Mouse (Mus musculus) E14TG2a.4 (cell line): ENCODE data around the gene Clpb.

ENCODE experiments used
- CTCF ChIP-seq: conservative IDR thresholded peaks from 2 replicates; pipeline ENCODE4 v1.5.1; 2014; ENCODE audit warnings: low read length
- NANOG ChIP-seq: IDR thresholded peaks from 2 replicates; pipeline ENCODE4 v1.6.1; 2014; ENCODE audit warnings: borderline replicate concordance, low read length, mixed read lengths
- POU5F1 ChIP-seq: IDR thresholded peaks from 2 replicates; pipeline ENCODE4 v1.6.1; 2014; ENCODE audit warnings: low read length, borderline replicate concordance

DNA sequence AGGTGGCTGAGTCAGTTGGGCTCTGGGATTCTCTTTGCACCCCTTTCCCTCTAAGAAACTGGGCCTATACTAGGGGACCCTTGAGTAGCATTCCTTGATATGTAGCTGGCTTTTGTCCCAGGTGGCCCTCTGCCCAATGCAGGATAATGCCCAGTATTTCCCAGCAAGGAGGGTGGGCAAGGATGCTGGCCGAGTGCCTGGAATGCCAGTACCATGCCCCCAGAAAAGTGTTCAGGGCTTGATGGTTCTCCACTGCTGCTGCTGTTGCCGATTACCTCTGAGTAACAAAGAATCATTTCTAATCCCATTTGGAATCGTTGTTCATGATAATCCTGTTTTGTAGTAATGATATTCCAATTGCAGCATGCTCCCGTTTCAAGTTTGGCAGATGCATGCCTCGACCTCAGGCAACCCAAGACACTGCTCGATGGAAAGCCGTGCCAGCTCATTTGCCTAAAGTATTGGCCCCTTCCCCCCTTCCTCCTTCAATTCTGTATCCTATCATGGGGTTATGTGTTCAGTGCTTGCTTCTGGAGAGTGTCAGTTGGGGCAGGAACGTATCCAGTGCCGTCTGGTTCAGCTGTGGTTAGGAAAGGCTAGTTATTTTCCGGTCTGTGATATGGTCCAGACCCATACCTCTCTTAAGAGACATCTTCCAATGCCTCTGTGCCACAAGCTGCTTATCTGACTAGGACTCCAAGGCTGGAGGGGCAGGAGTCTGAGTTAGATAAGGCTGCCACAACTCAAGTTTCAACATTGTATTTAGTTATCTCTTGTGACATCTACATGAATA, 33.7 kb downstream of the Clpb start:
- TF ChIP-seq CTCF (no peak), POU5F1 (no peak), NANOG (no peak)
